Mouse (Mus musculus): ENCODE results near the gene Gm38394.

GRCm38 (mm10) chr1:133685749-133686519, 24.8 kb upstream of the Gm38394 start:
- no peak for TF ChIP-seq POLR2A (IDR thresholded peaks at IDR 0.05; ENCODE audit: extremely low read depth, insufficient read depth, low read length)
- TF ChIP-seq CTCF (IDR thresholded peaks at IDR 0.05; ENCODE audit: extremely low read depth, insufficient read depth, low read length), result no peak

Data from cortical plate, adult 2 months (tissue).